Mouse (Mus musculus) erythroid progenitor cell, adult 5-6 weeks (primary cell): ENCODE data around the gene Sema4c. TPM values are rescaled to one million over a fixed set of nuclear protein-coding genes. Genes with fewer than 3 reads are reported as not detected.
A peak's percentile ranks its signal among the peaks of the same experiment; 100 is the strongest.

Experiments used
- ATAC-seq: replicated peaks from 2 replicates; pipeline ENCODE4 v1.8.0; 2016; ENCODE audit warnings: moderate number of reproducible peaks, mild to moderate bottlenecking, moderate TSS enrichment, inconsistent platforms; ENCODE audit not compliant: poor library complexity, low FRiP score, severe bottlenecking
- total RNA-seq, 2 experiments: library from RNA; stranded (forward) in 1 of 2; stranded (reverse) in 1 of 2; fragments of 150-400 nt in 1 of 2; fragments of 186-747, 209-891 nt in 1 of 2; gene quantifications; 2 replicates each; pipeline versions ENCODE4 v1.2.3 to v1.2.4; 2015 to 2017; ENCODE audit warnings: low replicate concordance in 2 of 2

Sema4c gene
- total RNA-seq, 2 experiments from 2014 or later: 0.45 TPM; not detected in 1

DNA sequence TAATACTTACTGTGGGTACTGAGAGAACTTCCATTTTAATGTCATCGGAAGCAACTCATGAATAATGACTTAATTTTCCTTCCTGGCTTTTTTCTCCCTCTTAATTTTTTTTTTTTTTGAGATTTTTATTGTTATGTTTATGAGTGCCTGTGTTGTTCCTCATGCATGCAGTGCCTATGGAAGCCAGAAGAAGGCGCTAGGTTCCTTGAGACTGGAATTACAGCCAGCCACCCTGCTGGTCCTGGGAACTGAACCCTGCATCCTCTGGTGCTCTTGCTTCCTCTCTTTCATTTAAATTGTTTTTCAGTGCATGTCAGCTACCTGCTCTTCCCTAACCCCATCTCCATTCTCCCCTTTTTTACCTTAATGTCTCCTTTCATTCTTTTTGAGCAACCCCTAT, 44.4 kb downstream of the Sema4c start:
- no peak for ATAC-seq

DNA sequence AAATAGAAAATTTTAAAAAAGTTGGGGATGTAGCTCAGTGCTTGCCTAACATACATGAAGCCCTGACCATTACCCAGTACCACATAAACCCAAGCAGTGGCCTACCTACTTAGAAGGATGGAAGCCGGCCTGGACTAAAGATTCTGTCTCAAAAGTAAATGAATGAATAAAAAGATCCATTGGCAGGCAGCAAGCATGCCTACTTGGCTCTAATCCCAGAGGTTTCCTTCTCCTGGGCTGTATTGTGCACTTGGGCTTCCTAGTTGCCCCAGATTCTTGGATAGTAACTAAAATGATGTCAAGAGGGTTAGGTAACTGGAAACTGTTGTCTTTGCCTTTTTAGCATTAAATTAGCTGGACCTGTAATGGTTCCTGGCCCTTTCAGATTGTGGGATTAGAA, 44.8 kb downstream of the Sema4c start:
- no peak for ATAC-seq

DNA sequence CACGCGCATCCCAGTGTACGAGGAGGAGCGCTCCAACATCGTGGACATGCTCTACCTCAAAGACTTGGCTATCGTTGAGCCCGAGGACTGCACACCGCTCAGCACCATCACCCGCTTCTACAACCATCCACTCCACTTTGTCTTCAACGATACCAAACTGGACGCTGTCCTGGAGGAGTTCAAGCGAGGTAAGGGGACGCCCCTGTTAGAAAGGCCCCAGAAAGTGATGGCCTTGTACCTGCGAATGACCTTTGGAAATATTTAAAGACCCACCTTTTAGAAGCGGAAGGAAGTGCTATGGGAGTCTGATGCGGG, 45.2 kb downstream of the Sema4c start:
- no peak for ATAC-seq

DNA sequence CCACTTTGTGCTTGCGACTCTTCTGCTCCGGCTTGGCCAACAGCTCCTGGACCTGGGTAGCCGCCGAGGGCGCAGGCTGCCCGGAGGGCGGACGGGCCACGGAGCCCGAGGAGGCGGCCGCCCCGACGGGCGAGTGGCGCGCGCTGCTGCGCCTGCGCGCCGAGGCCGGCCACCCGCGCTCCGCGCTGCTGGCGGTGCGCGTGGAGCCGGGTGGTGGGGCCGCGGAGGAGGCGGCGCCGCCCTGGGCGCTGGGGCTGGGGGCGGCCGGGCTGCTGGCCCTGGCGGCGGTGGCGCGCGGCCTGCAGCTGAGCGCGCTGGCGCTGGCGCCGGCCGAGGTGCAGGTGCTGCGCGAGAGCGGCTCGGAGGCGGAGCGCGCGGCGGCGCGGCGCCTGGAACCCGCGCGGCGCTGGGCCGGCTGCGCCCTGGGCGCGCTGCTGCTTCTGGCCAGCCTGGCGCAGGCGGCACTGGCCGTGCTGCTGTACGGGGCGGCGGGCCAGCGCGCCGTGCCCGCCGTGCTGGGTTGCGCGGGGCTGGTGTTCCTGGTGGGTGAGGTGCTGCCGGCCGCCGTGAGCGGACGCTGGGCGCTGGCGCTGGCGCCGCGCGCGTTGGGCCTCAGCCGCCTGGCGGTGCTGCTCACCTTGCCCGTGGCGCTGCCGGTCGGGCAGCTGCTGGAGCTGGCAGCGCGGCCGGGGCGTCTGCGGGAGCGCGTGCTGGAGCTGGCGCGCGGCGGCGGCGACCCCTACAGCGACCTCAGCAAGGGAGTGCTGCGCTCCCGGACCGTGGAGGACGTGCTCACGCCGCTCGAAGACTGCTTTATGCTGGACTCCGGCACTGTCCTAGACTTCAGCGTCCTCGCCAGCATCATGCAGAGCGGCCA, 45.8 kb downstream of the Sema4c start:
- ATAC-seq: no peak

DNA sequence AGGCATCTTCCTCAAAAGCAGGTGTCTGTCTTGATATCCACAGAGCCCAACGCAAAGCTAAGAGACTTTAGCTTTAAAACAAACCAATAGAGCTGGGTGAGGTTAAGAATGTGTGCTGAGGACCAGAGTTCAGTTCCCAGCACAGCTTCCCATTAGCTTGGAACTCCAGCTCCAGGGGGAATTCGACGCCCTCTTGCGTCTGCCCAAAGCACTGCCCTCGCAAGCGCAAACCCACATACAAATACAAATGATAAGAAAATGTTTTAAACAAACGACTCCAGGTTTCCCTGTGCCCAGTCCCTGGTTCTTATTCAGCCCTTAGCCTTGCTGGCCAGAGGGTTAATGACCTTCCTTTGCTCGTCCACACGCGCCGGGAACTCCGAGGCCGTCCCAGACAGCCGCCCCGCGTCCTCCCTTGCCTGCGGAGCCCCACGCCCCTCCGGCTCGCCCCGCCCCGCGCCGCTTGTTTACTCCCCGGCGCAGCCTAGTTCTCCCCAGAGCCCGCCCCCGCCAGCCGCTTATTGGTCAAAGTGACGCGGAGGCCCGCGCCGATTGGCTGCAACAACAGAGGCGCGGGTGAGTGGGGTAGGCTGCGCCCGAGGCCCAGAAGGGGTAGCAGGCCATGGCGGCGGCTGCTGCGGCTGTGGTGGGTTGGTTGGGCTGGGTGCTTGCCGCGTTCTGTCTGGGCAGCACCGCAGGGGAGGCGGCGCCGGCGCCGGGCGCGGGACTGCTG, 46.7 kb downstream of the Sema4c start, which contains the start of gene Cnnm3:
Gene Cnnm3 (plus strand): TSS at position 579 of the 733 bp plus-strand sequence.
- peak; percentile 97 for ATAC-seq

DNA sequence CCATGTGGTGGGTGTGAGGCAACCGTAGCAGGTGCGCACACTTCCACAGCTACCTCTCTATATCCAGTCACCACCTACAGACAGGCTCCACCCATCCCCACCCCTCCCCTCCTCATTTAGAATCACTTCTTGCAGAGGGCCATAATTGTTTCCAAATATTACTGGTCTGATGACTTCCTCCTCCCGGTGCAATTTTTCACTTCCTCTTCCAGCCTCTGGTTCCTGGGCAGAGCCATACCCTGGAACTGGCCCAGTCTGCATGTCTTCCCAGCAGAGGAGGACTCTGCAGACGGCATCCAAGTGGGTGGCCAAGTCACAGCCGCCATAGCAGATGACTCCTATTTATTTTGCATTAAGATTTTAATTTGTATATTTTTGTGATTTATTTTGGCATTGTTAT, 49.9 kb downstream of the Sema4c start:
- ATAC-seq: no peak

DNA sequence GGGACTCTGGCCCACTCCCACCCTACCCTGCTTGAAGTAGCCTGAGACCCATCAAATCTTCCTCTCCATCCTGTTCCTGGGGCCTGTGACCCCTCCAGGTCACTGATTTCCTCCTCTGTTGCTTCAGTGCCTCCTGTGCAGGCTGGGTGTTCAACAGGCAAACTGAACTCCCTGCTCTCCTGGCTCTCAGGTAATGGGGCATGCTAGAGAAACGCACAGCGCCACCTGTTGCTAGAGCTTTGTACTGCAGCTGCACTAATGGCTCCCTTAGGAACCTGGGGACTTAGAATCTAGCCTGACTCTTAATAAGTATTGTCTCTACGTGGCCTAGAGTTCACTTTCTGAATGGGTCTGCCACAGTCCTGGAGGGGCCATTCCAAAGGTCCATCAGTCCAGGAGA, 56.9 kb downstream of the Sema4c start:
- ATAC-seq: peak; percentile 63

Other genes starting within 250 kb of the Sema4c start
- 13.3 and 16.3 TPM in 2 replicates for gene Kansl3, start 189.2 kb downstream of the Sema4c start, total RNA-seq (2015; ENCODE audit: low replicate concordance)
- gene Kansl3, start 189.2 kb downstream of the Sema4c start, total RNA-seq (2017; ENCODE audit: low replicate concordance): 23.2 and 27.2 TPM in 2 replicates
- gene Fer1l5, start 186.1 kb downstream of the Sema4c start, total RNA-seq (2015; ENCODE audit: low replicate concordance): not detected in 2 replicates
- gene Fer1l5, start 186.1 kb downstream of the Sema4c start, total RNA-seq (2017; ENCODE audit: low replicate concordance): not detected in 2 replicates
- gene Lman2l, start 113.1 kb downstream of the Sema4c start, total RNA-seq (2015; ENCODE audit: low replicate concordance): 7.2 and 13.4 TPM in 2 replicates
- 1.7 and 4.1 TPM in 2 replicates for gene Lman2l, start 113.1 kb downstream of the Sema4c start, total RNA-seq (2017; ENCODE audit: low replicate concordance)
- gene Cnnm4, start 86.7 kb downstream of the Sema4c start, total RNA-seq (2015; ENCODE audit: low replicate concordance): 2.9 and 3.6 TPM in 2 replicates
- gene Cnnm4, start 86.7 kb downstream of the Sema4c start, total RNA-seq (2017; ENCODE audit: low replicate concordance): 1.4 and 3.3 TPM in 2 replicates
- gene Cnnm3, start 46.5 kb downstream of the Sema4c start, total RNA-seq (2015; ENCODE audit: low replicate concordance): 2.5 and 10.5 TPM in 2 replicates
- gene Cnnm3, start 46.5 kb downstream of the Sema4c start, total RNA-seq (2017; ENCODE audit: low replicate concordance): 3.9 and 9.4 TPM in 2 replicates
- gene Ankrd23, start 21.5 kb downstream of the Sema4c start, total RNA-seq (2015; ENCODE audit: low replicate concordance): 1.7 TPM in 1 of 2 replicates, not detected in the other
- gene Ankrd23, start 21.5 kb downstream of the Sema4c start, total RNA-seq (2017; ENCODE audit: low replicate concordance): not detected in 2 replicates
- gene Gm42417, start 18.9 kb downstream of the Sema4c start, total RNA-seq (2015; ENCODE audit: low replicate concordance): 0.42 TPM in 1 of 2 replicates, not detected in the other
- 86.5 TPM in 1 of 2 replicates, not detected in the other for gene Gm42417, start 18.9 kb downstream of the Sema4c start, total RNA-seq (2017; ENCODE audit: low replicate concordance)
- not detected in 2 replicates for gene Ankrd39, start 10.9 kb downstream of the Sema4c start, total RNA-seq (2015; ENCODE audit: low replicate concordance)
- gene Ankrd39, start 10.9 kb downstream of the Sema4c start, total RNA-seq (2017; ENCODE audit: low replicate concordance): 1.4 and 1.8 TPM in 2 replicates
- not detected in 2 replicates for gene Fam178b, start 124.8 kb upstream of the Sema4c start, total RNA-seq (2015; ENCODE audit: low replicate concordance)
- gene Fam178b, start 124.8 kb upstream of the Sema4c start, total RNA-seq (2017; ENCODE audit: low replicate concordance): not detected in 2 replicates
- 138 and 208 TPM in 2 replicates for gene Cox5b, start 133.1 kb upstream of the Sema4c start, total RNA-seq (2015; ENCODE audit: low replicate concordance)
- 116 and 354 TPM in 2 replicates for gene Cox5b, start 133.1 kb upstream of the Sema4c start, total RNA-seq (2017; ENCODE audit: low replicate concordance)
- not detected in 2 replicates for gene 4933424G06Rik, start 151.8 kb upstream of the Sema4c start, total RNA-seq (2015; ENCODE audit: low replicate concordance)
- gene 4933424G06Rik, start 151.8 kb upstream of the Sema4c start, total RNA-seq (2017; ENCODE audit: low replicate concordance): not detected in 2 replicates
- 8.0 and 9.4 TPM in 2 replicates for gene Actr1b, start 156.1 kb upstream of the Sema4c start, total RNA-seq (2015; ENCODE audit: low replicate concordance)
- gene Actr1b, start 156.1 kb upstream of the Sema4c start, total RNA-seq (2017; ENCODE audit: low replicate concordance): 17.5 and 19.1 TPM in 2 replicates
- gene Zap70, start 203.4 kb upstream of the Sema4c start, total RNA-seq (2015; ENCODE audit: low replicate concordance): 0.72 TPM in 1 of 2 replicates, not detected in the other
- gene Zap70, start 203.4 kb upstream of the Sema4c start, total RNA-seq (2017; ENCODE audit: low replicate concordance): 0.23 and 0.64 TPM in 2 replicates